Mouse (Mus musculus): ENCODE results near the gene Adamts2. TPM values are rescaled to one million over a fixed set of nuclear protein-coding genes. Genes with fewer than 3 reads are reported as not detected.
A peak's percentile ranks its signal among the peaks of the same experiment; 100 is the strongest.

The Adamts2 gene
- polyA plus RNA-seq, 1 experiment from 2014 or later = 25.7 TPM

GRCm38 (mm10) chr11:50768995-50769749 is 167.3 kb downstream of the Adamts2 start:
- 0 out of 2 replicates have a peak overlapping the region, but pooled peaks have one; percentile 7 for H3K4me3 ChIP-seq (ENCODE audit: low read depth, low read length)

GRCm38 (mm10) chr11:50771006-50771405 is 169.1 kb downstream of the Adamts2 start:
- Histone ChIP-seq H3K9me3 (ENCODE audit: control insufficient read depth, low read length) (no peaks in the 10 kb centered on the region), H3K4me3 (ENCODE audit: low read depth, low read length) (no peak overlapping the region), H3K9ac (ENCODE audit: low read depth, low read length) (no peak overlapping the region), H3K4me2 (ENCODE audit: low read depth, low read length) (no peak overlapping the region), H3K4me1 (ENCODE audit: control insufficient read depth, insufficient read depth, low read length) (no peaks in the 10 kb centered on the region), H3K27me3 (replicated peaks; ENCODE audit: control insufficient read depth, insufficient read depth, low read length) (no peaks in the 10 kb centered on the region), H3K27ac (replicated peaks; ENCODE audit: low read depth, low read length) (no peak overlapping the region), H3K36me3 (ENCODE audit: control insufficient read depth, insufficient read depth, low read length) (0 out of 2 replicates have a peak, but pooled peaks cover 15% of the 10 kb centered on the region)
- WGBS = 92% methylated on average over 1 of the region's 1 CpGs
- DNase-seq (ENCODE audit: low spot score) (no peak), ATAC-seq (ENCODE audit: low read depth) (no peak)

More at GRCm38 (mm10) chr11:50768995-50769749, 167.3 kb downstream of the Adamts2 start:
- no peaks in the 10 kb centered on the region for H3K9me3 ChIP-seq (ENCODE audit: control insufficient read depth, low read length)
- H3K9ac ChIP-seq (ENCODE audit: low read depth, low read length) = no peak overlapping the region
- WGBS = 10% methylated on average over 14 of the region's 14 CpGs
- peak overlapping the region; percentile 42 for H3K4me2 ChIP-seq (ENCODE audit: low read depth, low read length)
- DNase-seq (ENCODE audit: low spot score) = peak; percentile 93
- peak; percentile 85 for ATAC-seq (ENCODE audit: low read depth)
- no peaks in the 10 kb centered on the region for H3K27me3 ChIP-seq (replicated peaks; ENCODE audit: control insufficient read depth, insufficient read depth, low read length)
- no peak overlapping the region for H3K27ac ChIP-seq (replicated peaks; ENCODE audit: low read depth, low read length)
- H3K36me3 ChIP-seq (ENCODE audit: control insufficient read depth, insufficient read depth, low read length) = 0 out of 2 replicates have a peak, but pooled peaks cover 12% of the 10 kb centered on the region
- no peaks in the 10 kb centered on the region for H3K4me1 ChIP-seq (ENCODE audit: control insufficient read depth, insufficient read depth, low read length)

- no peak overlapping the region for H3K9ac ChIP-seq (ENCODE audit: low read depth, low read length)
- ATAC-seq (ENCODE audit: low read depth) = no peak
- H3K4me2 ChIP-seq (ENCODE audit: low read depth, low read length) = no peak overlapping the region
- H3K36me3 ChIP-seq (ENCODE audit: control insufficient read depth, insufficient read depth, low read length) = peaks cover 9% of the 10 kb centered on the region
- H3K4me3 ChIP-seq (ENCODE audit: low read depth, low read length) = no peak overlapping the region
- H3K27me3 ChIP-seq (replicated peaks; ENCODE audit: control insufficient read depth, insufficient read depth, low read length) = no peaks in the 10 kb centered on the region
- H3K27ac ChIP-seq (replicated peaks; ENCODE audit: low read depth, low read length) = no peak overlapping the region
- H3K4me1 ChIP-seq (ENCODE audit: control insufficient read depth, insufficient read depth, low read length) = no peaks in the 10 kb centered on the region
- no peak for DNase-seq (ENCODE audit: low spot score)
- 61% methylated on average over 11 of the region's 11 CpGs for WGBS
- H3K9me3 ChIP-seq (ENCODE audit: control insufficient read depth, low read length) = no peaks in the 10 kb centered on the region
Measured at GRCm38 (mm10) chr11:50797674-50798073, 195.8 kb downstream of the Adamts2 start.

- Histone ChIP-seq H3K9me3 (ENCODE audit: control insufficient read depth, low read length) (no peaks in the 10 kb centered on the region), H3K9ac (ENCODE audit: low read depth, low read length) (no peak overlapping the region), H3K4me1 (ENCODE audit: control insufficient read depth, insufficient read depth, low read length) (no peaks in the 10 kb centered on the region), H3K27ac (replicated peaks; ENCODE audit: low read depth, low read length) (no peak overlapping the region), H3K36me3 (ENCODE audit: control insufficient read depth, insufficient read depth, low read length) (peaks cover 9% of the 10 kb centered on the region), H3K27me3 (replicated peaks; ENCODE audit: control insufficient read depth, insufficient read depth, low read length) (no peaks in the 10 kb centered on the region), H3K4me2 (ENCODE audit: low read depth, low read length) (no peak overlapping the region), H3K4me3 (ENCODE audit: low read depth, low read length) (no peak overlapping the region)
- DNase-seq (ENCODE audit: low spot score) (no peak), ATAC-seq (ENCODE audit: low read depth) (no peak)
Measured at GRCm38 (mm10) chr11:50798836-50799235, 197.0 kb downstream of the Adamts2 start.

- Histone ChIP-seq H3K27ac (replicated peaks; ENCODE audit: low read depth, low read length) (no peak overlapping the region), H3K4me3 (ENCODE audit: low read depth, low read length) (no peak overlapping the region), H3K4me1 (ENCODE audit: control insufficient read depth, insufficient read depth, low read length) (no peaks in the 10 kb centered on the region), H3K36me3 (ENCODE audit: control insufficient read depth, insufficient read depth, low read length) (peaks cover 99% of the 10 kb centered on the region), H3K4me2 (ENCODE audit: low read depth, low read length) (no peak overlapping the region), H3K9me3 (ENCODE audit: control insufficient read depth, low read length) (peaks cover 85% of the 10 kb centered on the region), H3K27me3 (replicated peaks; ENCODE audit: control insufficient read depth, insufficient read depth, low read length) (no peaks in the 10 kb centered on the region), H3K9ac (ENCODE audit: low read depth, low read length) (no peak overlapping the region)
- ATAC-seq (ENCODE audit: low read depth) (no peak), DNase-seq (ENCODE audit: low spot score) (no peak)
- WGBS = 99% methylated on average over 4 of the region's 4 CpGs
Measured at GRCm38 (mm10) chr11:50814233-50814632, 212.3 kb downstream of the Adamts2 start.

GRCm38 (mm10) chr11:50826214-50826613 is 224.3 kb downstream of the Adamts2 start:
- Histone ChIP-seq H3K4me3 (ENCODE audit: low read depth, low read length) (peak overlapping the region; percentile 85), H3K36me3 (ENCODE audit: control insufficient read depth, insufficient read depth, low read length) (peaks cover 42% of the 10 kb centered on the region), H3K27ac (replicated peaks; ENCODE audit: low read depth, low read length) (peak overlapping the region; percentile 81), H3K27me3 (replicated peaks; ENCODE audit: control insufficient read depth, insufficient read depth, low read length) (no peaks in the 10 kb centered on the region), H3K9me3 (ENCODE audit: control insufficient read depth, low read length) (no peaks in the 10 kb centered on the region), H3K9ac (ENCODE audit: low read depth, low read length) (peak overlapping the region; percentile 89), H3K4me1 (ENCODE audit: control insufficient read depth, insufficient read depth, low read length) (peaks cover 7% of the 10 kb centered on the region; the same call in 1 of the 2 replicates), H3K4me2 (ENCODE audit: low read depth, low read length) (peak overlapping the region; percentile 78)
- 38% methylated on average over 2 of the region's 2 CpGs for WGBS
- ATAC-seq (ENCODE audit: low read depth) = no peak
- peak; percentile 37 for DNase-seq (ENCODE audit: low spot score)

- Histone ChIP-seq H3K9ac (ENCODE audit: low read depth, low read length) (peak within 1 kb of the TSS; percentile 89), H3K36me3 (ENCODE audit: control insufficient read depth, insufficient read depth, low read length) (peaks cover 32% of the 10 kb centered on the region), H3K27me3 (replicated peaks; ENCODE audit: control insufficient read depth, insufficient read depth, low read length) (no peaks in the 10 kb centered on the region), H3K4me2 (ENCODE audit: low read depth, low read length) (peak within 1 kb of the TSS; percentile 78), H3K27ac (replicated peaks; ENCODE audit: low read depth, low read length) (peak within 1 kb of the TSS; percentile 81), H3K4me1 (ENCODE audit: control insufficient read depth, insufficient read depth, low read length) (peaks cover 7% of the 10 kb centered on the region; the same call in 1 of the 2 replicates), H3K9me3 (ENCODE audit: control insufficient read depth, low read length) (no peaks in the 10 kb centered on the region), H3K4me3 (ENCODE audit: low read depth, low read length) (peak within 1 kb of the TSS; percentile 85)
- WGBS = 1% methylated on average over 37 of the region's 45 CpGs
- DNase-seq (ENCODE audit: low spot score) (peak; percentile 96), ATAC-seq (ENCODE audit: low read depth) (peak; percentile 98)
Measured at GRCm38 (mm10) chr11:50827010-50827953, 225.4 kb downstream of the Adamts2 start, which contains the start of gene Zfp354c. Gene Zfp354c (minus strand): TSS chr11:50827724.

GRCm38 (mm10) chr11:50835727-50836126 is 233.8 kb downstream of the Adamts2 start:
- Histone ChIP-seq H3K9ac (ENCODE audit: low read depth, low read length) (no peak overlapping the region), H3K27me3 (replicated peaks; ENCODE audit: control insufficient read depth, insufficient read depth, low read length) (no peaks in the 10 kb centered on the region), H3K4me1 (ENCODE audit: control insufficient read depth, insufficient read depth, low read length) (peaks cover 5% of the 10 kb centered on the region), H3K4me2 (ENCODE audit: low read depth, low read length) (no peak overlapping the region), H3K27ac (replicated peaks; ENCODE audit: low read depth, low read length) (no peak overlapping the region), H3K36me3 (ENCODE audit: control insufficient read depth, insufficient read depth, low read length) (peaks cover 9% of the 10 kb centered on the region; the same call in 1 of the 2 replicates), H3K4me3 (ENCODE audit: low read depth, low read length) (no peak overlapping the region), H3K9me3 (ENCODE audit: control insufficient read depth, low read length) (peaks cover 12% of the 10 kb centered on the region)
- DNase-seq (ENCODE audit: low spot score) (no peak), ATAC-seq (ENCODE audit: low read depth) (no peak)
- WGBS = 81% methylated on average over 4 of the region's 4 CpGs
